8 mouse cellular contexts compared by ENCODE assay signal in the genomic region with DNA sequence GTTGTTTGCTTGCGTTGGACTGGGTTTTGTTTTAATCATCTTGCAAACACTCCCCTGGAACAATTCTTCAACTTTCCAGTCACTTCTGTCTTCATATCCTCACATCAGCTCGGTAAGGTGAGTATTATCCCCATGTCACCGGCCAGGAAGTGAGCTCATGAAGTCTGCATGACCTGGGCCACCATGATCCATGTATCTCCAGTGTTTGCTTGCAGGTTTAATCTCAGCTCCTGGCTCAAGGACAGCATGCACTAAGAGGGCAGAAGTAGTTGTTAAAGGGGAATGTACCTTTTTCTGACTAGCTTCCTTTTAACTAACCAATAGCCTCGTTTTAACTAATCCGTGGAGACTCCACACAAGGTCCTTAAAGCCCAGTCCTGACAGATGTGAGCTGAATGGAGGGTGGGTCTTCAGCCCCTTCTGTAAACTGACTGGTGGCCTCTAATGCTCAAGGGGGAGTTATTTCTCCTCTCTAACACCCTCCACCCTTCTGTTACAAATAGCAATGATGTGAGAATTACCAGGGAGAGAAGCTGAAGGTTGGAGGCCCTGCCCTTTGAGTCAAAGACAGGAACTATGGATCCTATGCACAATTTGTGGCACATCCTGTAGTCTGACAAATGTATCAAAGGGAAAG. TPM values are rescaled to one million over a fixed set of nuclear protein-coding genes. Genes with fewer than 3 reads are reported as not detected.
DNase-seq lines count a peak whose midpoint lies in the region; ATAC-seq lines count a peak whose summit lies in the region.

No protein-coding gene starts in this region.

- no peaks in the 10 kb centered on the region for H3K9me3 ChIP-seq in forebrain, embryonic 10.5 days
- no peaks in the 10 kb centered on the region for H3K9me3 ChIP-seq in limb, embryonic 12.5 days
- no peaks in the 10 kb centered on the region for H3K9me3 ChIP-seq in stomach, embryonic 14.5 days (ENCODE audit: control insufficient read depth, low read depth, low read length)

- no peaks in the 10 kb centered on the region; the same call in 1 of the 2 replicates for H3K36me3 ChIP-seq in forebrain, embryonic 10.5 days (replicated peaks)
- no peaks in the 10 kb centered on the region for H3K36me3 ChIP-seq in limb, embryonic 12.5 days
- no peaks in the 10 kb centered on the region for H3K36me3 ChIP-seq in stomach, embryonic 14.5 days (ENCODE audit: control insufficient read depth, insufficient read depth, low read length)

- peak; percentile 11 for ATAC-seq in CD4-positive, CD25-positive, alpha-beta regulatory T cell, adult 4 months
- no peak for ATAC-seq in limb, embryonic 12.5 days (ENCODE audit: insufficient number of reproducible peaks, insufficient read depth, low FRiP score, low TSS enrichment, low read depth)
- no peak for ATAC-seq in stomach, embryonic 14.5 days (ENCODE audit: insufficient number of reproducible peaks, insufficient read depth, low FRiP score, low read depth)

- peak; percentile 62 for DNase-seq in cerebellum, adult 9-11 months
- DNase-seq in cerebellum, adult 8-10 months = no peak
- DNase-seq in forebrain, embryonic 10.5 days (ENCODE audit: extremely low spot score, low spot score) = no peak
- DNase-seq in natural killer cell, adult 2 months (ENCODE audit: low spot score in 2 of 2) = no peak
- no peak for DNase-seq in left cerebral cortex, adult 11 months (ENCODE audit: low spot score)

- 28% methylated on average over 5 of the region's 5 CpGs for WGBS in forebrain, embryonic 10.5 days
- WGBS in limb, embryonic 12.5 days = 18% methylated on average over 5 of the region's 5 CpGs
- WGBS in stomach, embryonic 14.5 days = 18% methylated on average over 5 of the region's 5 CpGs

- peak overlapping the region; percentile 69 for H3K4me2 ChIP-seq in limb, embryonic 12.5 days
- peak overlapping the region; percentile 68; the same call in 1 of the 2 replicates for H3K4me2 ChIP-seq in stomach, embryonic 14.5 days (replicated peaks; ENCODE audit: low read depth, low read length)

- no peak overlapping the region for H3K9ac ChIP-seq in limb, embryonic 12.5 days (replicated peaks)
- H3K9ac ChIP-seq in stomach, embryonic 14.5 days (replicated peaks; ENCODE audit: low read depth, low read length) = no peak overlapping the region

- peaks cover 50% of the 10 kb centered on the region for H3K4me1 ChIP-seq in forebrain, embryonic 10.5 days
- peaks cover 20% of the 10 kb centered on the region for H3K4me1 ChIP-seq in limb, embryonic 12.5 days (replicated peaks)
- peaks cover 15% of the 10 kb centered on the region; the same call in 1 of the 2 replicates for H3K4me1 ChIP-seq in stomach, embryonic 14.5 days (ENCODE audit: control insufficient read depth, insufficient read depth, low read length)

- no peaks in the 10 kb centered on the region for H3K27me3 ChIP-seq in forebrain, embryonic 10.5 days (ENCODE audit: poor library complexity, severe bottlenecking)
- H3K27me3 ChIP-seq in limb, embryonic 12.5 days = no peaks in the 10 kb centered on the region
- H3K27me3 ChIP-seq in stomach, embryonic 14.5 days (ENCODE audit: control insufficient read depth, insufficient read depth, low read length) = no peaks in the 10 kb centered on the region

- peak overlapping the region; percentile 81 for H3K4me3 ChIP-seq in forebrain, embryonic 10.5 days
- peak overlapping the region; percentile 70 for H3K4me3 ChIP-seq in limb, embryonic 12.5 days (replicated peaks)
- peak overlapping the region; percentile 80; the same call in 1 of the 2 replicates for H3K4me3 ChIP-seq in stomach, embryonic 14.5 days (ENCODE audit: low read depth, low read length)

- H3K27ac ChIP-seq in forebrain, embryonic 10.5 days = peak overlapping the region; percentile 90
- peak overlapping the region; percentile 66 for H3K27ac ChIP-seq in limb, embryonic 12.5 days
- H3K27ac ChIP-seq in stomach, embryonic 14.5 days (ENCODE audit: low read length) = peak overlapping the region; percentile 29

RNA-seq across cellular contexts. Expression of a gene that starts 0.9 kb away (rescaled TPM):
- 1 to 10 TPM; 4.4 to 6.0 TPM for polyA plus RNA-seq in CD4-positive, CD25-positive, alpha-beta regulatory T cell, adult 4 months (2017; shearing (Covaris generic))
- polyA plus RNA-seq in forebrain, embryonic 10.5 days (2016; fragmentation: Nextera tagmentation; extraction: Ambion mirVana) = 13.4 and 13.9 TPM in 2 replicates
- 18.1 and 18.7 TPM in 2 replicates for polyA plus RNA-seq in limb, embryonic 12.5 days (2016; fragmentation: Nextera tagmentation; extraction: Ambion mirVana)
- polyA plus RNA-seq in stomach, embryonic 14.5 days (2014; fragmentation: Nextera tagmentation; extraction: Ambion mirVana) = 14.3 and 14.7 TPM in 2 replicates

Comparison
In these comparisons a context has a peak if more than half of its experiments do, and no peak if none do; other contexts are left out.
1. H3K27ac ChIP-seq: peak in every context shown above with its lines; median percentile 90 in forebrain, embryonic 10.5 days; 66 in limb, embryonic 12.5 days; 29 in stomach, embryonic 14.5 days.